Mouse (Mus musculus) adipose tissue, adult 10 weeks (tissue): Measurements from ENCODE around the gene Atp5mpl. TPM values are rescaled to one million over a fixed set of nuclear protein-coding genes. Genes with fewer than 3 reads are reported as not detected.

Source experiments
- polyA plus RNA-seq: library from polyadenylated mRNA; stranded (reverse); fragments of 350-450 nt; fragmentation: Illumina TruSeq; extraction: RNeasy Lipid Tissue Mini Kit (QIAGEN cat#74804); gene quantifications from one replicate; pipeline ENCODE4 v1.2.3, GENCODE M21; 2014; ENCODE audit warnings: low read depth, low replicate concordance

Atp5mpl gene
- polyA plus RNA-seq: 387 TPM

DNA sequence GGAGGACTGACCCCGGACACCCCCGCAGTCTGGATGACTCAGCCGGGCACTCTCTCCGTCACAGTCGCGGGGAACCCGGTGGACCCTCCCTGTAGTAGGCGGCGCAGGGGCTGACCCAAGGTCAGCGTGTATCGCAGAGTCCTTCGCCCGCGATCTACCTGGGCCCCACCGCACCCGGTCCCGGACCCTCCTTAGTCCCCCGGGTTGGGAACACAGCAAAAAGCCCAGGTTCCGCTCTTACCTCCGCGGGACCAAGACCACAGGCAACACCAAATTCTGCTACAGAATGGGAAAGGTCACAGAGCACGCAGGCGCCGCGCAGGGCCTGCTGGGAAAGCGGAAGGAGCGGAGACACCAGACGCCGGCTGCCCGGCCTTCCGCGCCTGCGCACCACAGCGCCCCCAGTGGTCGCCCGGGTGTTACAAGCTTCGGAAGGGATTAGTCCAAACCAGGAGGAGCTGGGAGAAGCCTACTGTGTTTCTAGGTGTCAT, at the start of gene Atp5mpl:
TSS of gene Atp5mpl (minus strand) at position 295 of the 491 bp plus-strand sequence.

DNA sequence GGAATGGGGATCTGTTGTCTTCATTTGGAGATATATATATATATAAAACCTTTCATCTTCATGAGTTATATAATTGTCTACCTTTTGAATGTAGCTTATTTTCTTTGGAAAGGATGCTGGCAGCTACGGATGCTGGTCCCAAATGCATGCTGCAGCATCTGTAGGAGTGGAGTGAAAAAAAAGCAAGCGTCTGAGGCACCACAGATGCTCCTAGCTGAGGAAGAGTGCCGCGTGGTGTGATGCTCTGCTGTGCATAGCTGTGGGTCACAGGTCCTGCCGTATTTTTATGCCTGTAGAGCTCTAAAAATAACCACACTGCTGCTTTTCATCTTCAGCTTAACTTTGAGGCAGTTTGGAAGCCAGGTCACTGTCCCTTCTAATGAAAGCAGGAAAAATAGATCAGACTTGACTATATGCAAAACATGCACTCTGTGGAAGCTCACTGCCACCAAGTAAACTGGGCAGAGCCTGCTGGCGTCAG, 14.2 kb upstream of the Atp5mpl start, which contains the start of gene Rd3l:
TSS of gene Rd3l (minus strand) at position 431 of the 481 bp plus-strand sequence.

DNA sequence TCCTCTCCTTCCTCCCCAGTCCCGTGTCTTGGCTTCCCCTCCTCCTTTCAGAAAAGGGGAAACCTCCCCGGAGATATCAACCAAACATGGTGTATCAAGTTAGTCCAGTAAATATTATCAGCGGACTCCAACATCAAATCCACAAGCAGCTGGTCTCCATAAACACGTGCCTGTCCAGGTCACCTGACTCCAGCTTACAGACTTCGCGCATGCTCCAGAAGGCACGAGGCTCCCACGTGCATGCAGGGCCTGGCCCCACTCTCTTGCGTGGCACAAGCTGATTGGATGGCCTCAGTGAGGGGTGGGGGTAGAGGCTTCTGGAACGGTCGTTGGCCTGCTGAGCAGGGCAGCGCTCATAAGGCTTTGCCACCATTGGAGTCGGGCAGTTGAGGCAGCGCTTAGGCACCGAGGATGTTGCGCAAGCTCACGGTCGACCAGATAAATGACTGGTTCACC, 4.5 kb upstream of the Atp5mpl start, which contains the start of gene Tdrd9:
TSS of gene Tdrd9 (plus strand) at position 329 of the 456 bp plus-strand sequence.

Other genes with a start within 250 kb of the Atp5mpl start
- 61.9 TPM for gene Klc1, start 208.1 kb downstream of the Atp5mpl start, polyA plus RNA-seq
- gene Xrcc3, start 153.1 kb downstream of the Atp5mpl start, polyA plus RNA-seq: 6.3 TPM
- 98.0 TPM for gene Zfyve21, start 152.8 kb downstream of the Atp5mpl start, polyA plus RNA-seq
- gene Ppp1r13b, start 58.9 kb downstream of the Atp5mpl start, polyA plus RNA-seq: 29.9 TPM
- gene Tdrd9, start 4.6 kb upstream of the Atp5mpl start, polyA plus RNA-seq: 1.6 TPM
- gene Rd3l, start 14.3 kb upstream of the Atp5mpl start, polyA plus RNA-seq: not detected
- 31.1 TPM for gene Aspg, start 139.7 kb upstream of the Atp5mpl start, polyA plus RNA-seq
- 5.5 TPM for gene Kif26a, start 179.2 kb upstream of the Atp5mpl start, polyA plus RNA-seq